Mouse (Mus musculus): Measurements from ENCODE around the gene Usp28.

GRCm38 (mm10) chr9:48994779-48995178, 9.6 kb downstream of the Usp28 start:
- TF ChIP-seq CTCF (IDR thresholded peaks at IDR 0.05; ENCODE audit: control insufficient read depth, insufficient read depth, low read length), result no peak
- TF ChIP-seq POLR2A (IDR thresholded peaks at IDR 0.05; ENCODE audit: borderline replicate concordance, control insufficient read depth, low read depth, low read length), result no peak
